Mouse (Mus musculus): ENCODE measurements at regions not wholly inside any gene's neighbourhood (a gene's known extent, or its start where the extent isn't known, plus 50 kb on each side); places are given as distances from the start of the nearest gene placed in this dataset.

GRCm38 (mm10) chr10:87999617-88000330, 91.1 kb upstream of the Pmch start:
- H3K4me3 ChIP-seq (ENCODE audit: insufficient read depth, low read depth, low read length), result no peak overlapping the region
- TF ChIP-seq CTCF (conservative IDR thresholded peaks at IDR 0.05; ENCODE audit: insufficient read depth, insufficient read length, low read depth, low read length), result no peak
- H3K27me3 ChIP-seq (replicated peaks; ENCODE audit: control insufficient read depth, insufficient read depth, low read length), result no peaks in the 10 kb centered on the region
- no peak overlapping the region for H3K27ac ChIP-seq (ENCODE audit: insufficient read depth, low read depth, low read length)
- peak; percentile 63 for DNase-seq
- H3K36me3 ChIP-seq (ENCODE audit: control insufficient read depth, insufficient read depth, low read length), result no peaks in the 10 kb centered on the region
- 52% methylated on average over 2 of the region's 2 CpGs for WGBS
- H3K4me1 ChIP-seq (ENCODE audit: control insufficient read depth, insufficient read depth, low read length), result no peaks in the 10 kb centered on the region

- Histone ChIP-seq H3K4me3 (ENCODE audit: insufficient read depth, low read depth, low read length) (no peak overlapping the region), H3K27ac (ENCODE audit: insufficient read depth, low read depth, low read length) (no peak overlapping the region), H3K27me3 (replicated peaks; ENCODE audit: control insufficient read depth, insufficient read depth, low read length) (no peaks in the 10 kb centered on the region), H3K4me1 (ENCODE audit: control insufficient read depth, insufficient read depth, low read length) (no peaks in the 10 kb centered on the region), H3K36me3 (ENCODE audit: control insufficient read depth, insufficient read depth, low read length) (no peaks in the 10 kb centered on the region)
- DNase-seq, result no peak
- TF ChIP-seq POLR2A (IDR thresholded peaks at IDR 0.05; ENCODE audit: low read depth, low read length) (no peak), CTCF (conservative IDR thresholded peaks at IDR 0.05; ENCODE audit: insufficient read depth, insufficient read length, low read depth, low read length) (no peak)
- WGBS, result 93% methylated on average over 7 of the region's 7 CpGs
Observed at GRCm38 (mm10) chr10:88008679-88009078, 82.2 kb upstream of the Pmch start.

- H3K27ac ChIP-seq (ENCODE audit: insufficient read depth, low read depth, low read length), result no peak overlapping the region
- DNase-seq, result no peak
- H3K4me3 ChIP-seq (ENCODE audit: insufficient read depth, low read depth, low read length), result no peak overlapping the region
- 68% methylated on average over 6 of the region's 6 CpGs for WGBS
- H3K4me1 ChIP-seq (ENCODE audit: control insufficient read depth, insufficient read depth, low read length), result no peaks in the 10 kb centered on the region
- H3K36me3 ChIP-seq (ENCODE audit: control insufficient read depth, insufficient read depth, low read length), result no peaks in the 10 kb centered on the region
- H3K27me3 ChIP-seq (replicated peaks; ENCODE audit: control insufficient read depth, insufficient read depth, low read length), result no peaks in the 10 kb centered on the region; the same call in 1 of the 2 replicates
- no peak for TF ChIP-seq POLR2A (IDR thresholded peaks at IDR 0.05; ENCODE audit: low read depth, low read length)
- TF ChIP-seq CTCF (conservative IDR thresholded peaks at IDR 0.05; ENCODE audit: insufficient read depth, insufficient read length, low read depth, low read length), result no peak
Observed at GRCm38 (mm10) chr10:88010866-88011265, 80.0 kb upstream of the Pmch start.

GRCm38 (mm10) chr10:88031978-88032377, 58.9 kb upstream of the Pmch start:
- TF ChIP-seq POLR2A (IDR thresholded peaks at IDR 0.05; ENCODE audit: low read depth, low read length) (no peak), CTCF (conservative IDR thresholded peaks at IDR 0.05; ENCODE audit: insufficient read depth, insufficient read length, low read depth, low read length) (no peak)
- no peak overlapping the region for H3K4me3 ChIP-seq (ENCODE audit: insufficient read depth, low read depth, low read length)
- no peak for DNase-seq
- no peaks in the 10 kb centered on the region for H3K36me3 ChIP-seq (ENCODE audit: control insufficient read depth, insufficient read depth, low read length)
- H3K4me1 ChIP-seq (ENCODE audit: control insufficient read depth, insufficient read depth, low read length), result no peaks in the 10 kb centered on the region
- H3K27me3 ChIP-seq (replicated peaks; ENCODE audit: control insufficient read depth, insufficient read depth, low read length), result no peaks in the 10 kb centered on the region
- H3K27ac ChIP-seq (ENCODE audit: insufficient read depth, low read depth, low read length), result no peak overlapping the region
- 56% methylated on average over 5 of the region's 5 CpGs for WGBS
